Mouse (Mus musculus) kidney, postnatal 0 days (tissue): ENCODE data around the gene Nek9. TPM values are rescaled to one million over a fixed set of nuclear protein-coding genes. Genes with fewer than 3 reads are reported as not detected.
A peak's percentile ranks its signal among the peaks of the same experiment; 100 is the strongest.

Experiments
- ATAC-seq: fragments of 200-750 bp; cut with Nextera tagmentation; replicated peaks from 2 replicates; pipeline ENCODE4 v1.8.0; 2017; ENCODE audit warnings: low read depth, moderate number of reproducible peaks, moderate TSS enrichment, moderate library complexity; ENCODE audit not compliant: low FRiP score
- DNase-seq: peaks from one replicate; pipeline ENCODE4 v3.0.0-alpha.2; 2016; ENCODE audit warnings: low spot score
- H3K27ac ChIP-seq: fragments of 300-500 bp; sonication (generic); 2 replicates; pipeline ENCODE4 v1.5.1; 2014; ENCODE audit warnings: mild to moderate bottlenecking
- H3K27me3 ChIP-seq: fragments of 300-500 bp; sonication (generic); 2 replicates; pipeline ENCODE4 v1.6.1; 2014; ENCODE audit warnings: low read length, mixed read lengths; ENCODE audit not compliant: insufficient read depth
- H3K36me3 ChIP-seq: fragments of 300-500 bp; sonication (generic); 2 replicates; pipeline ENCODE4 v1.6.1; 2014; ENCODE audit warnings: low read length, mixed read lengths; ENCODE audit not compliant: insufficient read depth
- H3K4me1 ChIP-seq: fragments of 300-500 bp; sonication (generic); replicated peaks from 2 replicates; pipeline ENCODE4 v1.6.1; 2014; ENCODE audit warnings: antibody characterized with exemption, low read length, mixed read lengths; ENCODE audit not compliant: insufficient read depth
- H3K4me2 ChIP-seq: fragments of 300-500 bp; sonication (generic); 2 replicates; pipeline ENCODE4 v1.6.1; 2014; ENCODE audit warnings: mild to moderate bottlenecking, low read length, moderate library complexity, mixed read lengths
- H3K4me3 ChIP-seq: fragments of 300-500 bp; sonication (generic); replicated peaks from 2 replicates; pipeline ENCODE4 v1.5.1; 2014; ENCODE audit warnings: low read depth, low read length
- H3K9ac ChIP-seq: fragments of 300-500 bp; sonication (generic); 2 replicates; pipeline ENCODE4 v1.6.1; 2014; ENCODE audit warnings: low read depth, low read length
- H3K9me3 ChIP-seq: fragments of 300-500 bp; sonication (generic); replicated peaks from 2 replicates; pipeline ENCODE4 v1.6.1; 2016; ENCODE audit warnings: low read length, inconsistent platforms, mixed read lengths
- CTCF ChIP-seq: IDR thresholded peaks from 2 replicates; pipeline ENCODE4 v1.5.1; 2016; ENCODE audit warnings: antibody characterized with exemption, low read depth, mild to moderate bottlenecking, moderate library complexity
- WGBS: fragments of 180-500 bp; shearing (Covaris S2); extraction: QIAGEN DNeasy Blood & Tissue Kit; methylation state at CpG from one replicate; pipeline ENCODE4 v1.1.7; 2014; 5-methylcytosine and 5-hydroxymethylcytosine counted together
- polyA plus RNA-seq: library from polyadenylated mRNA; unstranded; fragments of >200 nt; fragmentation: Nextera tagmentation; extraction: Ambion mirVana; gene quantifications from 2 replicates; pipeline ENCODE4 v1.2.1, GENCODE M21; 2015

Gene Nek9
- polyA plus RNA-seq, 1 experiment from 2014 or later = 16.4 TPM

- Histone ChIP-seq H3K27ac (0 out of 2 replicates have a peak overlapping the region, but pooled peaks have one; percentile 19), H3K36me3 (no peaks in the 10 kb centered on the region), H3K4me3 (no peak overlapping the region), H3K9ac (0 out of 2 replicates have a peak overlapping the region, but pooled peaks have one; percentile 8), H3K4me2 (no peak overlapping the region), H3K27me3 (no peaks in the 10 kb centered on the region), H3K9me3 (no peaks in the 10 kb centered on the region), H3K4me1 (no peaks in the 10 kb centered on the region; the same call in 1 of the 2 replicates)
- TF ChIP-seq CTCF = no peak
- no peak for ATAC-seq
- DNase-seq = peak; percentile 54
- WGBS = 45% methylated on average over 7 of the region's 7 CpGs
Observed at GRCm38 (mm10) chr12:85257008-85257639, 82.0 kb downstream of the Nek9 start.

- TF ChIP-seq CTCF = no peak
- Histone ChIP-seq H3K4me3 (no peak overlapping the region), H3K27me3 (no peaks in the 10 kb centered on the region), H3K4me2 (no peak overlapping the region), H3K36me3 (no peaks in the 10 kb centered on the region), H3K4me1 (no peaks in the 10 kb centered on the region; the same call in 1 of the 2 replicates), H3K27ac (peak overlapping the region; percentile 6; the same call in 1 of the 2 replicates), H3K9ac (no peak overlapping the region), H3K9me3 (no peaks in the 10 kb centered on the region)
- WGBS = 29% methylated on average over 7 of the region's 7 CpGs
- DNase-seq = peak; percentile 82
- ATAC-seq = no peak; the same call in 1 of the 2 replicates
Observed at GRCm38 (mm10) chr12:85256074-85256751, 82.9 kb downstream of the Nek9 start.

DNA sequence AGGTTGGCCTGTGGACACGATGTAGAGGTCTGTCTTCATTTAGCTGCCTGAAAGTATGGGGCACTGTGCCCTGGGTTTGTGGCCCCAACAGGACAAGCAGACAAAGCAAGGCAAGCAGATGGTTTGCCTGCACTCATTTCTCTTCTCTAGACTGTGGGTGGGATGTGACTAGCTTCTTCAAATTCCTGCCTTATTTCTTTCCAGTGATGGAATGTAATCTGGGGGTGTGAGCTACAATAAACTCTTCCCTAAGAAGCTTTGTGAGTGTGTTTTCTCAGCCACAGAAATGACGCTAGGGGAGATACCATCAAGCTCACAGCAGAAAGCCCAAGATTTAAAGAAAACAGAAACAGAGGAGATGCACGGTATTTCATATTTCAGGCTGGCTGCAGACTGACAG lies 87.1 kb downstream of the Nek9 start:
- no peaks in the 10 kb centered on the region for H3K9me3 ChIP-seq
- no peak overlapping the region for H3K27ac ChIP-seq
- 76% methylated on average over 3 of the region's 3 CpGs for whole genome bisulfite sequencing
- no peaks in the 10 kb centered on the region for H3K36me3 ChIP-seq
- ATAC-seq (no peak), DNase-seq (no peak)
- no peak overlapping the region for H3K4me2 ChIP-seq
- H3K27me3 ChIP-seq = no peaks in the 10 kb centered on the region
- no peak for TF ChIP-seq CTCF
- H3K4me3 ChIP-seq = no peak overlapping the region
- H3K4me1 ChIP-seq = no peaks in the 10 kb centered on the region; the same call in 1 of the 2 replicates
- no peak overlapping the region for H3K9ac ChIP-seq

Other genes starting within 250 kb of the Nek9 start
- gene Prox2, start 228.6 kb downstream of the Nek9 start, polyA plus RNA-seq = 3.0 and 3.3 TPM in 2 replicates
- 123 and 131 TPM in 2 replicates for gene Dlst, start 228.5 kb downstream of the Nek9 start, polyA plus RNA-seq
- 0.87 and 1.1 TPM in 2 replicates for gene Rps6kl1, start 188.1 kb downstream of the Nek9 start, polyA plus RNA-seq
- 5.6 and 6.1 TPM in 2 replicates for gene Pgf, start 161.6 kb downstream of the Nek9 start, polyA plus RNA-seq
- 76.0 and 82.0 TPM in 2 replicates for gene Eif2b2, start 119.9 kb downstream of the Nek9 start, polyA plus RNA-seq
- 7.1 and 7.3 TPM in 2 replicates for gene Mlh3, start 68.8 kb downstream of the Nek9 start, polyA plus RNA-seq
- gene Acyp1, start 50.9 kb downstream of the Nek9 start, polyA plus RNA-seq = 79.6 and 87.7 TPM in 2 replicates
- gene Zc2hc1c, start 50.8 kb downstream of the Nek9 start, polyA plus RNA-seq = 3.5 TPM in 2 replicates
- 357 and 372 TPM in 2 replicates for gene Tmed10, start 35.5 kb upstream of the Nek9 start, polyA plus RNA-seq
- gene Fos, start 134.5 kb upstream of the Nek9 start, polyA plus RNA-seq = 3.5 and 3.9 TPM in 2 replicates